Mouse (Mus musculus) liver, embryonic 14.5 days (tissue): ENCODE measurements around the gene Lrp3.

Experiments used
- CTCF ChIP-seq: IDR thresholded peaks from 2 replicates; pipeline ENCODE4 v1.5.1; 2016; ENCODE audit warnings: antibody characterized with exemption, low read depth, control low read depth
- EP300 ChIP-seq: IDR thresholded peaks from 2 replicates; pipeline ENCODE4 v1.6.1; 2016; ENCODE audit warnings: antibody characterized with exemption, low read depth

GRCm38 (mm10) chr7:35263595-35264489, 48.5 kb upstream of the Lrp3 start:
- TF ChIP-seq EP300 (no peak), CTCF (no peak)
